Mouse (Mus musculus): ENCODE data around the gene Tmc2.

Tmc2 gene

GRCm38 (mm10) chr2:130194894-130195293 lies at the start of gene Tmc2:
TSS of gene Tmc2 (plus strand) at chr2:130195194.
- no peak for ATAC-seq (ENCODE audit: insufficient number of reproducible peaks, low FRiP score, low TSS enrichment)

GRCm38 (mm10) chr2:130146089-130146668 lies 48.8 kb upstream of the Tmc2 start:
- ATAC-seq (ENCODE audit: insufficient number of reproducible peaks, low FRiP score, low TSS enrichment): no peak

GRCm38 (mm10) chr2:130155171-130155570 lies 39.8 kb upstream of the Tmc2 start:
- ATAC-seq (ENCODE audit: insufficient number of reproducible peaks, low FRiP score, low TSS enrichment): no peak

GRCm38 (mm10) chr2:130155851-130156250 lies 39.1 kb upstream of the Tmc2 start:
- ATAC-seq (ENCODE audit: insufficient number of reproducible peaks, low FRiP score, low TSS enrichment): no peak

- ATAC-seq (ENCODE audit: insufficient number of reproducible peaks, low FRiP score, low TSS enrichment): no peak
Observed at GRCm38 (mm10) chr2:130157231-130158087, 37.5 kb upstream of the Tmc2 start.

- ATAC-seq (ENCODE audit: insufficient number of reproducible peaks, low FRiP score, low TSS enrichment): no peak
Observed at GRCm38 (mm10) chr2:130158088-130158437, 36.9 kb upstream of the Tmc2 start.

GRCm38 (mm10) chr2:130162701-130163100 lies 32.3 kb upstream of the Tmc2 start:
- no peak for ATAC-seq (ENCODE audit: insufficient number of reproducible peaks, low FRiP score, low TSS enrichment)

- ATAC-seq (ENCODE audit: insufficient number of reproducible peaks, low FRiP score, low TSS enrichment): peak; percentile 45; the same call in 1 of the 2 replicates
Observed at GRCm38 (mm10) chr2:130166311-130167214, 28.4 kb upstream of the Tmc2 start.

- no peak for ATAC-seq (ENCODE audit: insufficient number of reproducible peaks, low FRiP score, low TSS enrichment)
Observed at GRCm38 (mm10) chr2:130167861-130168260, 27.1 kb upstream of the Tmc2 start.

- ATAC-seq (ENCODE audit: insufficient number of reproducible peaks, low FRiP score, low TSS enrichment): no peak
Observed at GRCm38 (mm10) chr2:130171674-130172073, 23.3 kb upstream of the Tmc2 start.

GRCm38 (mm10) chr2:130176820-130177219 lies 18.2 kb upstream of the Tmc2 start:
- no peak for ATAC-seq (ENCODE audit: insufficient number of reproducible peaks, low FRiP score, low TSS enrichment)

GRCm38 (mm10) chr2:130178381-130178705 lies 16.7 kb upstream of the Tmc2 start:
- ATAC-seq (ENCODE audit: insufficient number of reproducible peaks, low FRiP score, low TSS enrichment): no peak

GRCm38 (mm10) chr2:130178706-130179506 lies 16.1 kb upstream of the Tmc2 start, which contains the start of gene Snrpb:
TSS of gene Snrpb (minus strand) at chr2:130179403.
- ATAC-seq (ENCODE audit: insufficient number of reproducible peaks, low FRiP score, low TSS enrichment): peak; percentile 90

GRCm38 (mm10) chr2:130179507-130180019 lies 15.4 kb upstream of the Tmc2 start:
- peak; percentile 75 for ATAC-seq (ENCODE audit: insufficient number of reproducible peaks, low FRiP score, low TSS enrichment)

- no peak for ATAC-seq (ENCODE audit: insufficient number of reproducible peaks, low FRiP score, low TSS enrichment)
Observed at GRCm38 (mm10) chr2:130188391-130188790, 6.6 kb upstream of the Tmc2 start.

GRCm38 (mm10) chr2:130200961-130201360 lies 6.0 kb downstream of the Tmc2 start:
- ATAC-seq (ENCODE audit: insufficient number of reproducible peaks, low FRiP score, low TSS enrichment): no peak

- ATAC-seq (ENCODE audit: insufficient number of reproducible peaks, low FRiP score, low TSS enrichment): no peak
Observed at GRCm38 (mm10) chr2:130207376-130207775, 12.4 kb downstream of the Tmc2 start.

- ATAC-seq (ENCODE audit: insufficient number of reproducible peaks, low FRiP score, low TSS enrichment): no peak
Observed at GRCm38 (mm10) chr2:130207996-130208395, 13.0 kb downstream of the Tmc2 start.

GRCm38 (mm10) chr2:130209636-130210035 lies 14.6 kb downstream of the Tmc2 start:
- no peak for ATAC-seq (ENCODE audit: insufficient number of reproducible peaks, low FRiP score, low TSS enrichment)

- no peak for ATAC-seq (ENCODE audit: insufficient number of reproducible peaks, low FRiP score, low TSS enrichment)
Observed at GRCm38 (mm10) chr2:130211581-130211980, 16.6 kb downstream of the Tmc2 start.
